Mouse (Mus musculus) embryonic facial prominence, embryonic 10.5 days (tissue): ENCODE measurements at regions not wholly inside any gene's neighbourhood (a gene's known extent, or its start where the extent isn't known, plus 50 kb on each side); places are given as distances from the start of the nearest gene placed in this dataset.

Experiments used
- DNase-seq: peaks from one replicate; pipeline ENCODE4 v3.0.0-alpha.2; 2017; ENCODE audit warnings: low spot score
- H3K27ac ChIP-seq: fragments of 300-500 bp; sonication (generic); replicated peaks from 2 replicates; pipeline ENCODE4 v1.5.1; 2016; ENCODE audit warnings: mild to moderate bottlenecking
- H3K27me3 ChIP-seq: fragments of 300-500 bp; sonication (generic); replicated peaks from 2 replicates; pipeline ENCODE4 v1.6.1; 2016; ENCODE audit warnings: low read depth, mild to moderate bottlenecking; ENCODE audit not compliant: poor library complexity, severe bottlenecking
- H3K36me3 ChIP-seq: fragments of 300-500 bp; sonication (generic); replicated peaks from 2 replicates; pipeline ENCODE4 v1.6.1; 2016; ENCODE audit warnings: mild to moderate bottlenecking, moderate library complexity
- H3K4me1 ChIP-seq: fragments of 300-500 bp; sonication (generic); 2 replicates; pipeline ENCODE4 v1.6.1; 2016
- H3K4me3 ChIP-seq: fragments of 300-500 bp; sonication (generic); 2 replicates; pipeline ENCODE4 v1.5.1; 2016; ENCODE audit warnings: mild to moderate bottlenecking, moderate library complexity
- H3K9me3 ChIP-seq: fragments of 300-500 bp; sonication (generic); 2 replicates; pipeline ENCODE4 v1.6.1; 2016; ENCODE audit warnings: mild to moderate bottlenecking
- WGBS: fragments of 180-500 bp; shearing (Covaris S2); methylation state at CpG from one replicate; pipeline ENCODE4 v1.1.7; 2016; 5-methylcytosine and 5-hydroxymethylcytosine counted together

DNA sequence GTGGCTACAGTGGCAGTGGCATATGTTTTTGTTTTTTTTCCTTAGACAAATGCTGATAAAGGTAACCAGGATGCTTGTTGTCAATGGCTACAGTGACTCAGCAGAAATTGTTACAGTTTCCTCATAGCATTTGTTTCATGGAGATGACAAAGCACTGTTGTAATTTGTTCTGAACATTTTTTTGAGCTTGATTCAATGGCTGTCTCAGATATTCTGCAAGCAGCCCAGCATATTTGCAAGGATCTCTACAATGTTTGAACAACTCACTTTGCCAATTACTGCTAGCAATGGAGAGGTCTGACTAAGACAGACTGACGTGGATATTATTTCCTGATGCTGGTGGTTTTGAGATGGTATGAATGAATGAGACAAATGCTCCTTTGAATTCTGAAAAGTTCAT, 696.3 kb downstream of the Nr2f2 start:
- no peaks in the 10 kb centered on the region for H3K4me1 ChIP-seq
- no peak overlapping the region for H3K27ac ChIP-seq
- 70% methylated on average over 1 of the region's 1 CpGs for WGBS
- no peaks in the 10 kb centered on the region for H3K27me3 ChIP-seq
- no peak for DNase-seq
- no peaks in the 10 kb centered on the region for H3K9me3 ChIP-seq
- no peaks in the 10 kb centered on the region for H3K36me3 ChIP-seq
- H3K4me3 ChIP-seq = no peak overlapping the region

DNA sequence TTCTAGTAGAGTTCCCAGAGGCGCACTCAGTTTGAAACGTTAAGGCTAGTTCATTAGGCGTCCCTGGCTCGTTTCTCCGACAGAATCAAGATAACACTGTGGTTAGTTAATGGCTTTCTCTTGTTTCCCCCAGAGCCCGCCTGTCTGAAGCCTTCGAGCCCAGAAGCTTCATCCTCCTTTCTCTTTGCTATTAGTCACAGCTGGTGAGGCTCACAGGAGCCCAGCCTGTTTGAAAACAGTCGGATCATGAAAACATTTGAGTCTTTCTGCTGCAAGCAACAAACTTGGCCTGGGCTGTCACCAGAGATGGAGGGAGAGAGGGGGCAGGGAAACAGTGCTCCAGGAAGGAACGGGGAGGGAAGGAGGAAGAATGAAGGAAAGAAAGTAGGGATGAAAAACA, 711.0 kb downstream of the Nr2f2 start:
- H3K4me1 ChIP-seq = peaks cover 6% of the 10 kb centered on the region
- H3K27me3 ChIP-seq = no peaks in the 10 kb centered on the region
- H3K9me3 ChIP-seq = no peaks in the 10 kb centered on the region
- H3K4me3 ChIP-seq = no peak overlapping the region
- H3K27ac ChIP-seq = no peak overlapping the region
- WGBS = 9% methylated on average over 9 of the region's 9 CpGs
- DNase-seq = peak; percentile 15
- no peaks in the 10 kb centered on the region for H3K36me3 ChIP-seq

DNA sequence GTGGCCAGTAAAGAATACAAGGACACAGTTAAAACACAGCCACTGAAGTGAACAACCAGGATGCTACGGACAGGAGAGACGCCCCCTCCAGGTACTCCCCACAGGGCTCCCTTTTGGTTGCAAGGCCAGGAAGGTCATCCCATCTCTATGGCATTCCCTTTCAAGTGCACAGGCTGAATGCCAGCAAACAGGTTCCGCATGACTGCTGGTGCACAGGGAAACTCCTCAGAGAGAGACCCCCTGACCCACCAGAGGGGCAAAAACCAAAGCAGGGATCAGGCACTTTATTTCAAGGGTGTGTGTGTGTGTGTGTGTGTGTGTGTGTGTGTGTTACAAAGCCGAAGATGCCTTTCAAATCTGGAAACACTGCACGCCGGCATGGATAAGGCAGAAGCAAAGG, 721.1 kb downstream of the Nr2f2 start:
- 0 out of 2 replicates have a peak, but pooled peaks cover 5% of the 10 kb centered on the region for H3K27me3 ChIP-seq
- no peak overlapping the region for H3K27ac ChIP-seq
- WGBS = 54% methylated on average over 6 of the region's 6 CpGs
- DNase-seq = peak; percentile 22
- no peak overlapping the region for H3K4me3 ChIP-seq
- H3K9me3 ChIP-seq = no peaks in the 10 kb centered on the region
- H3K36me3 ChIP-seq = no peaks in the 10 kb centered on the region
- peaks cover 6% of the 10 kb centered on the region for H3K4me1 ChIP-seq

DNA sequence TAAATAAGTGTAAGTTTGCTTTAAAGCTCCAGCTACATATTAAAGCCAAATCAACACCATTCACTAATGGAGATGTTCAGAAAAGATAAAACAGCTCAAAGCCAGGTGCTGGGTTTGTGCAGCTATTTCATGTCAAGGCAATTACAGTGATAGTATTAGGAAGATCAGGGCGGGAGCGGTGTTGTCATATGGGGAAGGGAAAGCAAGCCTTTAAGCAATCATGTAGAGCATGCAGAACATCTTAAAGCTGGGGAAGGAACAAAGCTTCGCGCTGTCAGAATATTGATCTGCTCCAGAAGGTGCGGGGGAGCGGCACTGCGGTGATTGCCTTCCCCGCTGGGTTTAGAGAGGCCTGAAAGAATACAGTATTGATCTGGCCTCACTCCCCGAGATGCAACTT, 724.9 kb downstream of the Nr2f2 start:
- DNase-seq = no peak
- 42% methylated on average over 9 of the region's 9 CpGs for WGBS
- H3K36me3 ChIP-seq = no peaks in the 10 kb centered on the region

DNA sequence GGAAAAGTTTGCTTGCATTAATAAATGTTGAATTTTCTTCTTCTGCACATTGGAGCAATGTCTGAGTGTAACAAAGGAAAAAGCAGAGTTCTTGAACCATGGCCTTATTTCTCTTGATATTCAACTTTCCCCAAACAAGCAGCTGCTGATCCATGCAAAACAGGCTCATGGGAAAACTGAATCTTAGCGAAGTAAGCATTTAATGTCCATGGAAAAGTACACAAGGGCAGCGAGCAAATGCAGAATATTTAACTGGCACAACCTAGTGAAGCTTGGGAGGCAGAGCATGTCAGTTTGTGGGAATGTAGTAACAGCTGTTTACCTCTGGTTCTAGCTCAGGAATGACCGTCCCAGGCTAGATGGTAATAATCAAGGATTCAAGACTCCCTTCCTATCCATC, 766.7 kb downstream of the Nr2f2 start:
- Histone ChIP-seq H3K4me1 (no peaks in the 10 kb centered on the region), H3K27me3 (no peaks in the 10 kb centered on the region), H3K4me3 (no peak overlapping the region), H3K9me3 (no peaks in the 10 kb centered on the region), H3K36me3 (no peaks in the 10 kb centered on the region), H3K27ac (no peak overlapping the region)
- no peak for DNase-seq
- WGBS = 79% methylated on average over 3 of the region's 3 CpGs

More for the DNA sequence above, 724.9 kb downstream of the Nr2f2 start:
- H3K27ac ChIP-seq = no peak overlapping the region
- H3K4me1 ChIP-seq = peaks cover 4% of the 10 kb centered on the region
- no peak overlapping the region for H3K4me3 ChIP-seq
- no peaks in the 10 kb centered on the region for H3K9me3 ChIP-seq
- 0 out of 2 replicates have a peak, but pooled peaks cover 5% of the 10 kb centered on the region for H3K27me3 ChIP-seq

DNA sequence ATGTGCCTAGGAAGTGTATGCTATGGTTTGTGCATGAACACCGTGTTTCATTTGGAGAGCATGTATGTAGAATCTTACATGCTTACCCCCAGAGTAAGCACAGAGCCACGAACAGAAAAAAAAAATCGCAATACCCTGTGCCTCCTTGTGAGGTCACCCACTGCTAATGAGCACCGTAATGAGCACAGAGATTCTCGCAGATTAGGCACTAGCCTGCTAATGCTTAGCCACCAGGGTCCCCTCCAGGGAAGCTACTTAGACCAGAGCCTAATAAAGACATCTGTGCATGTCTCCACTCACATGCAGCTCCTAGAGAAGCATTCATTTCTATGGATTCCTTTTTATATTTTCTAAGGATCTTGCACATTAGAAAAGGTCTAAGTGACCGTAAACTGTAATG, 780.8 kb downstream of the Nr2f2 start:
- peaks cover 19% of the 10 kb centered on the region for H3K4me1 ChIP-seq
- peaks cover 3% of the 10 kb centered on the region; the same call in 1 of the 2 replicates for H3K27me3 ChIP-seq
- H3K27ac ChIP-seq = no peak overlapping the region
- 47% methylated on average over 6 of the region's 6 CpGs for WGBS
- H3K4me3 ChIP-seq = no peak overlapping the region
- no peaks in the 10 kb centered on the region for H3K9me3 ChIP-seq
- no peak for DNase-seq
- no peaks in the 10 kb centered on the region for H3K36me3 ChIP-seq

DNA sequence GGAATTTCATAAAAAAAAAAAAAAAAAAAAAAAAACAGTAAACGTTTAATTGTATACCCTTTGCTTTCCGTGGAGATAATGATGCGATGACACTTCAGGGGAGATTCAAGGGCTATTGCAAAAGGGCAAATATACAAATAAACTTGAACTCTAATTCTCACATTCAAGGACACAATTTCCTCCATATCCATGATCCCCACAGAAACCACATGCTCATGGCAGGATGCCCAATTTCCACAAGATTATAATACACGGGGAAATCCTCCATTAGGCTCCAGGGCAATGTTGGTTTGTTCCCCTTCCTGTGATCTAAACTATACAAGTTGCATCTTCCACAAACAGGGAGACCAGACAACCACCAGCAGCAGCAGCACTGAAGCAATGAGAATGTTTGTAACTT, 781.4 kb downstream of the Nr2f2 start:
- Histone ChIP-seq H3K27ac (no peak overlapping the region), H3K27me3 (peaks cover 3% of the 10 kb centered on the region; the same call in 1 of the 2 replicates), H3K9me3 (no peaks in the 10 kb centered on the region), H3K4me1 (peaks cover 19% of the 10 kb centered on the region), H3K36me3 (no peaks in the 10 kb centered on the region), H3K4me3 (no peak overlapping the region)
- DNase-seq = no peak
- 83% methylated on average over 4 of the region's 4 CpGs for WGBS

DNA sequence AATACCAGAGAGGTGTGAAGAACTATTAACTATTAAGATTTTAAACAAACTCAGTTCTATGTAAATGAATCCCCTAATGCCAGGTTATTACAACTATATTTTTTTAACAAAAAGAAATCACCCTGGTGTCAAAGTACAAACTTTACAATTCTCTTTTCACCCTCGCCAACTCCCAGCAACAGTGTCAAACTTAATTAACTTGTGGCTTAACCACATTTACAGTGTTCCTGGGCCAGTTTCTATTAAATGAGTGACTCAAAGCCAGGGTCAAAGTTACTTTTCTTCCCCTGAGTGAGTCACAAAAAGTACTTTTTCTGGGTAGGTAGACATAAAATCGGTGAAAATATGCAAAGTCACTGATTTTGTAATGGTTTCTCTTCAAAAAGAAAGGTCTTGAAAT, 782.0 kb downstream of the Nr2f2 start:
- peaks cover 23% of the 10 kb centered on the region for H3K4me1 ChIP-seq
- WGBS = 69% methylated on average over 2 of the region's 2 CpGs
- no peak overlapping the region for H3K4me3 ChIP-seq
- no peaks in the 10 kb centered on the region for H3K9me3 ChIP-seq
- DNase-seq = no peak
- H3K36me3 ChIP-seq = no peaks in the 10 kb centered on the region
- peaks cover 3% of the 10 kb centered on the region; the same call in 1 of the 2 replicates for H3K27me3 ChIP-seq
- H3K27ac ChIP-seq = no peak overlapping the region

DNA sequence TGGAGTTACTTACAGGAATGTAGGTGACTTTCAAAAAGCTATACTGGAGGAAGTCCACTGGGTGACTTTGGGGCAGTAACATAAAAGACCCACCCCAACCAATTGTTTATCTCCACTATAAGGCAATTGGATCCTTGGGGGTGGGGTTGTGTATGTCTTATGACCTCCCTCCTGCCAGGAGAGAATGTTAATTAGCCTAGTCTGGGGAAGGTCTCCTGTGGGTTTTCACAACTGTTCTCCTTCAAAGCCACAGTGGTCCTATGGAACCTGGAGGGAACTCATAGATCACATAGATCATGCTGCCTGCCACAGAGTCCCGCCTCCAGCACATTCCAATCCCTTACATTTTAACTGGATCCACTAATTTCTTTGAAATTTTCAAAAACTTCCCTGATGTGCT, 782.6 kb downstream of the Nr2f2 start:
- Histone ChIP-seq H3K4me1 (peaks cover 29% of the 10 kb centered on the region), H3K36me3 (no peaks in the 10 kb centered on the region), H3K27ac (no peak overlapping the region), H3K4me3 (no peak overlapping the region), H3K27me3 (peaks cover 3% of the 10 kb centered on the region; the same call in 1 of the 2 replicates), H3K9me3 (no peaks in the 10 kb centered on the region)
- 70% methylated on average over 1 of the region's 1 CpGs for WGBS
- no peak for DNase-seq

DNA sequence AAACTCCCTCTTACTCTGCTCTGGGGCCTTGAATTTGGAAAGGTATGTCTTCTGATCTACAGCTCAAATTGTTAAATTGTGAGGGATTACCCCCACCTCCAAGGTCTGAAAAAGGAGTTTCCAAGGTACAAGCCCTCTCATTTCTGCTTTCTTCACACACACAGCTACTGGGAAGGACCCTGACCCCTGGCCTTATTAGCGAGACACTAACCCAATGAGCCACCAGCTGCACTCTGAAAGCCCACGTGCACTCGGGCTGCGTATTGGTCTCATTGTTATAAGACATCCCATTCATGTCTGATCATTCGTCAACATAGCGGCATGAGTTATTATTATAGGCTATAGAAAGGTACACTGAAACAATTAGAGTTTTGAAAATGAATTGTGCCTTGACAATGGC, 784.9 kb downstream of the Nr2f2 start:
- WGBS = 52% methylated on average over 6 of the region's 6 CpGs
- Histone ChIP-seq H3K36me3 (no peaks in the 10 kb centered on the region), H3K4me1 (peaks cover 39% of the 10 kb centered on the region), H3K27me3 (peaks cover 9% of the 10 kb centered on the region), H3K27ac (no peak overlapping the region), H3K4me3 (no peak overlapping the region), H3K9me3 (no peaks in the 10 kb centered on the region)
- peak; percentile 25 for DNase-seq

DNA sequence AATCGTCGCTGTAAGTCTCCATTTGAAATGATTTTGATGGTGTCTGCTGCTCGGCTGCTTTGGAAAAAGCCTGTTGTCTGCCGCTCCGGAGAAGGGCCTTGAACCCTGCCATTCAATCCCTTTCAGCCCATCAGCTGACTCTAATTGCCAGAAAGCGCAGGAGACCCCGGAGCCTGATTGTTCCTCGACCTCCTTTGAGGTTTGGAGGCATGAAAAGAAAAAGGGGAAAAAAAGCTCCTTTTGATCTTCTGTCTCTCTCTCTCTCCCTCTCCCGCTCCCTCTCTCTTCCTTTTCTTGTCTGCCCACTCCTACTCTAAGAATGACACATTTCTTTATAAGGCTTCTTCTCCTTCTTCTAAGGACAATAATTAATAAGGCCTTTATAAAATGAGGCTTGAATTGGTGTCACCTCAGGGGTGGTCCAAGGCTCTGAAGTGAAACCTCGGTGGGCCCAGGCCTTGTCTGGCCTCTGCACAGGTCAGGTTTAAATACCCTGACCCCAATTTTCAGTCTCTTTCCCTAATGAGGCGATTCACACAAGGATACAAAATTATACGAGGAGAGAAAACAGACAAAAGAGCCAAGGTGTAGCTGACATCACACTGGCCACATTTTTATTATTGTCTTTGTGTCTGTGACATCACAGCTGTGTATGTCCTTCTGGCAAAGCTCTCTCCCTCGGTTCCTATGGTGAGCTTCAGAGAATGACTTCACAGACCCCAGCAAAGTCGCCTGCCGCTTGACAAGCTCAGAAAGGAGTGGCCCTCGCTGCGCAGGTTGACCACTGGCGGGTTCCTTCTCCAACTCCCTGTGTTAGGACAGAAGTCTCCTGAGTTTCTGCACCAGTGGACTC, 787.4 kb downstream of the Nr2f2 start:
- Histone ChIP-seq H3K4me1 (peaks cover 30% of the 10 kb centered on the region), H3K27me3 (peaks cover 14% of the 10 kb centered on the region), H3K36me3 (no peaks in the 10 kb centered on the region), H3K4me3 (no peak overlapping the region), H3K27ac (peak overlapping the region; percentile 40; the same call in 1 of the 2 replicates), H3K9me3 (no peaks in the 10 kb centered on the region)
- 24% methylated on average over 18 of the region's 18 CpGs for WGBS
- peak; percentile 57 for DNase-seq

DNA sequence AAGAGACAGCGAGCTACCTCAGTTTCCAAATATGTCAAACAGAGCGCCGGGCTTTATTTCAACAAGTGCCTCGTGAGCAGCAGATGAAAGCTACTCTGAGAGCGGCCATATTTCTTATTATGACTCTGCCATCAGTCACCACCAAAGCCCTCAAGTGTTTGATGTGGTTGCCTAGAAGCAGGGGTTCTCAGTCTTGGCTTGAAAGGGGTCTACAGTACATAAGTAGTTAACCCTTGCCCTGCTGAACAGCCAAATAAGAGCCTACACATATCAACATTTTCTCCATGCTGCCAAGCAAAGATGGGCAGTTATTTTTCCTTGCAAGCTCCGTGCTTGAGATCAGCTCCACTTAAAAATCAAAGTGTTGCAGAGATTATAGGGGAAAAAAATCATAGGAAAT, 788.8 kb downstream of the Nr2f2 start:
- DNase-seq = no peak
- no peaks in the 10 kb centered on the region for H3K36me3 ChIP-seq
- no peak overlapping the region for H3K27ac ChIP-seq
- no peaks in the 10 kb centered on the region for H3K9me3 ChIP-seq
- H3K4me1 ChIP-seq = peaks cover 20% of the 10 kb centered on the region
- peaks cover 14% of the 10 kb centered on the region for H3K27me3 ChIP-seq
- 81% methylated on average over 6 of the region's 6 CpGs for WGBS
- H3K4me3 ChIP-seq = no peak overlapping the region

DNA sequence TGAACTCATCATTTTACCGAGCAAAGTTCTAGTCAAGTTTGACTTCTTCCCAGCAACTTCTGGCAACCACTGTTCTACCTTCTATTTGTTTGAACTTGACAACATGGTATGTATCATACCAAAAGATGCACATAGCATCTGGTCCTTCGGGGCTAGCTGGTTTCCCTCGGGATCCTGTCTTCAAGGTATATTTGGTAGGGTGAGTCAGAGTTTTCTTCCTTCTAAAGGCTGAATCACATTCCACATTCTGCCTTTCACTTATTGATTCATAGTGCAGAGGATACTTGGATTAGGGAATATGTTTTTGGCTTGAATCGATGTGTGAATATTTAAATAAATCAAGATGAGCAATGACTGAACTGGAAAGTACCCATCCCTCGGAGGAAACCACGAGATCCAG, 789.9 kb downstream of the Nr2f2 start:
- H3K4me3 ChIP-seq = no peak overlapping the region
- no peak overlapping the region for H3K27ac ChIP-seq
- peaks cover 20% of the 10 kb centered on the region for H3K4me1 ChIP-seq
- 92% methylated on average over 6 of the region's 6 CpGs for WGBS
- H3K36me3 ChIP-seq = no peaks in the 10 kb centered on the region
- no peaks in the 10 kb centered on the region for H3K9me3 ChIP-seq
- peaks cover 14% of the 10 kb centered on the region for H3K27me3 ChIP-seq
- no peak for DNase-seq
